Mouse (Mus musculus): Measurements from ENCODE around the gene Ip6k3.

Ip6k3 gene

DNA sequence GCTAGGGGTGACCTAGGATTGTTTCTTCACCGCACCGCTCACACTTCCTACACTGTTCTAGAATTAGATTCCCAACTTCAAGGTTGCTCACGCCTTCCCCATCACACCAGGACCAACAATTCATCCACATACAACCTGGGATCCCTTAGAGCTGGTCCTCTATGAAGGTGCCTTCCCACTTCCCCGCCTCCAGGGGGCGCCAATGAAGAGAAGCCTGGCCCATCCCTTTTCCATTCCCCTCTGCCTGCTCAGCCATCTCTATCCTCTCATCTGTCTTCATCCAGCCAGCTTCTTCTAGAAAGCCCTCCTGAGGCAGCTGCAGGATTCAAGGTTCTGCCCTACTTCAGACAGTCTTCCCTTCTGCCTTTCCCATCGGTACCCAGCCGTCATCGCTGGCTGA is 16.2 kb downstream of the Ip6k3 start:
- DNase-seq: no peak

DNA sequence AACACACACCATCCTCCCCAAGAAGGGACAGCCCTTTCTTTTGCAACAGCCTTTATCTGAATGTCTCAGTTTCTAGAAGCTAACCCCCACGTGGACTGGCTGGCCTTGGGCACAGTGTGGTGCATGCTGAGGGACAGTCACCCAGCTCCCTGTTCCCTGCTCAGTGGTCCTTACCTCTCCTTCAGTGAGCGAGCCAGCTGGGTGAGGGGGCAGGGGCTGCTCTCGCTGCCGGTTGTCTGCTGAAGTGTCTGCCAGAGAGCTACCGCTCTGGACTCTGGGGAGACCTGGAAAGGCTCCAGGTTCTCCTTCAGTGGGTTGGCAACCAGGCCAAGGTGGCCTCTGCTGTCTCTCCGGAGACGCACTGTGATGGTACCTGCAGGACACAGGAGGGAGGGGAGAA is 16.7 kb downstream of the Ip6k3 start:
- DNase-seq: no peak

DNA sequence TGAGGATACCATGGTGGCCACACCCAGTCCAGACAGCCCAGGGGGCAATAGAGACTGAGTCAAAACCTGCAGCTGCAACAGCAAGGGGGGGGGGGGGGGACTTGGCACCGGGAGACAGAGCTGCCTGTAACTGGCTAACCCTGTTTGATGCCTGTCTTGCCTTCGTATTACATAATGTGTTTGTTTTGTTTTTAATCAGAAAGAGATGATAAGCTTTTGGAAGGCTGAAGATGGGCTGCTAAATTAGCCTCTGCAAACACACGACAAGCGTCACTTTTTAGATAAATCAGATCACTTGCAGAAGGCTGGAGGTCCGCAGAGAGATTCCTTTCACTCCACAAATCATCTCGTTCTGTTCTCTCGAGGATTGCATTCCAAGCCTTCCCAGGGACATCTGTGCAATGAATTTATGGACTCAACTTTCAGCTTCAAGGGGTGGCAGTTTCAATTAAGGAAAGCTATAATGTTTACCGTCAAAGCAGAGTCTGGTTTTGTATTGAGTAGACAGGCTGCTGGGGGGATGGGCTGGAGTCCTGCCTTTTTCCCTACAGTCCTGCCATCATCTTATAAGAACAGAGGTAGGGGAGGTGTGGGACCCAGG is 21.2 kb downstream of the Ip6k3 start:
- no peak for DNase-seq

DNA sequence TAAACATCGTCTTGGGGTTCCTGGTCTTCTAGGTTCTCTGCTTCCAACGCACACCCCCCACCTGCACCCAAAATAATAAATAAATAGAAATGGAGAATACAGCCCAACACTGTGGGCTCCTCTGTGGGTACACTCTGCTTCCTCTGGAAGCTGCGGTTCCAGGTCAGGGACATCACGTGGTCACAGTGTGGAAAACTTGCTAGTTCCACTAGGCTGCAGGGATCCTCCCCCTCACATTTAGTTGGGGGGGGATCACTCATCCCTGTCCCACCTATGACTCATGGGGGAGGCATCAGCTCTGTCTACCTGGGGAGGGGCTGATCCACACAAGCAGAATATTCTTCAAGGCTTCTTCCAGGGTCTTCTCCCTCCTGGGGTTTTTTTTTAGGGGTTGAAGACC is 23.4 kb downstream of the Ip6k3 start:
- no peak for DNase-seq

DNA sequence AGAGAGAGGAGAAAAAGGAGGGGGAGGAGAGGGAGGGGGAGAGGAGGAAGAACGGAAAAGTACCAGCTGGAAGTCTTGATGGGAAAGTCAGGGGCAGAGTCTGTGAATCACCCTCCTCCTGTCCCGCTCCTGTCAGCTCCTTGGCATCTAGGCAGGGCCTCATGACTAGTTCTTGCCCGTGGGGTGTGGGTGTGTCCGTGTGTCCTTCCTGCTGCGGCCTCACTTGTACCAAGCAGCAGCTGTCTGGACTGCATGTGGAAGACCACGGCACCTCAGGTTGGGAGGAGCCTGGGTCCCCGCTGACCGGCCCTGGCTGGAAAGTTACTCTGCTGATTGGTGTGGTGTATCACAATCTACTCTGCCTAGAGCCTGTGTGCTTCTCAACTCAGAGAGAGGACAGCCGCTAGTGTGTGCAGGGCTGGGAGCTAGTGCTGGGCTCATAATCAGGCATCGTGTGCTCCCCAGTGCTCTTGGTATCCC is 25.6 kb downstream of the Ip6k3 start:
- DNase-seq: peak in 1 of 2 experiments; percentile 35

DNA sequence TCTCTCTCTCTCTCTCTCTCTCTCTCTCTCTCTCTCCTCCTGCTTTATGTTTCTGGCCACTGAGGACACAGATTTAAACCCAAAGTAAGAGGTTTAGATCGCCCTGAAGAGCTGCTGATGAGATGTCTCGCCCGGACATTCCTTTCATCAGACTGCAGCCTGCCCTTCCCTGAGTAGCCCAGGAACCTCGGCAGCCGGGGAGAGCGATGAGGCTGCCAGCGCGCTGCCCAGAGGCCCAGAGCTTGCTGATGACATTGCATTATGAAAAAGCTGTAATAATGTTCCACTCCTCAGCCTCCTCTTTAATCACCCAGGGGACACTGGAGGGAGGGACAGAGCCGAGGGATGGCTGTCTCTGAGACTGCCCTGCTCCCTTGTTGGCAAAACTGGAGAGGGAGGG is 27.3 kb downstream of the Ip6k3 start:
- no peak for DNase-seq

DNA sequence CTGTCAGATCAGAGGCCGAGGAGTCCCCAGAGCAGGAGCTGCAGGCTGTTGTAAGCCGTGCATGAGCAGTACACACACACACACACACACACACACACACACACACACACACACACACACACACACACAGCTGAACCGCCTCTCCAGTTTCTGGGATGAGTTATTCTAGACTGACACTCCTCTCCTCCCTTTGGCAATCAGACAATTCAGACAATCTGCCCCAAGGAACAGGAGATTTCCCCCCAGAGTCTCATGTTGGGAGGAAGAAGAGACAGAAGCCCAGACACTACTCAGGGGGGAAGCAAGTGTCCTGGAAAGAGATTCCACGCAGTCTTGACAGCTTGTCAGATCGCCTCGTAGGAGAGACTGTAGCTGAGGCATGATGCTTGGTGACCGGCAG is 28.3 kb downstream of the Ip6k3 start:
- DNase-seq: no peak

DNA sequence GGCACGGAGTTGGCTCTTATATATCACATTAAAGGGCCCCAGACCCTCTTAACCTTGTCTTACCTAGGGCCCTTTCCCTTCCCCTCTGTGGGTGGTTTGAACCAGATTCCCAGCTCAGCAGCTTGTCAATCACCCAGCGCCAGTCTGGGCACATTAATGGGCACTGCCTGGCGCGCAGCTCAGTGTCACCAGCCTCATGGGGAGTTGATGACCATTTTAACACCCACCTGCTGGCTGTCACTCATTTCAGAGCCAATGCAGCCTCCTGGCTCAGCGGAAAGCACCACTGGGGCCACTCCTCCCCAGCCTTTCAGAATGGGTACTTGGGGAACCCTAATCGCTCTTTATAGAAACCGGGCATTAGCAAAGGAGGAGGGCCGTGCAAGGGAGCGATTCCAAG is 29.2 kb downstream of the Ip6k3 start:
- no peak for DNase-seq

DNA sequence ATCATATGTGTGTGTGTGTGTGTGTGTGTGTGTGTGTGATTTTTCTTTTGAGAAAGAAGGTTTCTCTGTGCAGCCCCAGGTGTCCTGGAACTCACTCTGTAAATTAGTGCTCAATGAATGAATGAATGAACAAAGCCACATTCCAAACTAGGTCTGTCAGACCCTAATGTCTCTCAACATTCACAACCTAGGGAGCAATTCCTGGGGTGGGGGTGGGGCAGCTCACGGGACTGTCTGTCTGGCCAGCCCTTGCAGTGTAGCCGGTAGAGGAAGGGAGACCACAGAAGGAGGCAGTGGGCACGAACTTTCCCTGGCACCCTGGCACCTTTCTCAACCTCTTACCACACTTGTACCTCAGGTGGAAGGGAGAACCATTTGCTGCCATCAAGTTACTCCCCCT is 32.9 kb downstream of the Ip6k3 start:
- no peak for DNase-seq

DNA sequence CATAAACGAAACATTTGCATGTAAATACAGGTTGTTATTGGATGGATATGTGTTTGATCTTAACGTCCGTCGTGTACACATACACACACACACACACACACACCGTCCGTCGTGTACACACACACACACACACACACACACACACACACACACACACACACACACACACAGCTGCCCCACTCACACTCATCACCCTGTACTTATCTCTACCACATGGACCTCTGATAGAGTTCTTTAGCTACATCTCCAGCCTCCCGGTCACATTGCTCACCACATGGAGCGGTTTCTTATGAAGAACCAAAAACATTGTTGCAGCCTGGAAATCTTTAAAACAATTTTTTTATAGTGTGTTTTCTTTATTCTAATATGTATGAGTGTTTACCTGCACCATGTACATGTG is 33.4 kb downstream of the Ip6k3 start:
- DNase-seq: no peak

DNA sequence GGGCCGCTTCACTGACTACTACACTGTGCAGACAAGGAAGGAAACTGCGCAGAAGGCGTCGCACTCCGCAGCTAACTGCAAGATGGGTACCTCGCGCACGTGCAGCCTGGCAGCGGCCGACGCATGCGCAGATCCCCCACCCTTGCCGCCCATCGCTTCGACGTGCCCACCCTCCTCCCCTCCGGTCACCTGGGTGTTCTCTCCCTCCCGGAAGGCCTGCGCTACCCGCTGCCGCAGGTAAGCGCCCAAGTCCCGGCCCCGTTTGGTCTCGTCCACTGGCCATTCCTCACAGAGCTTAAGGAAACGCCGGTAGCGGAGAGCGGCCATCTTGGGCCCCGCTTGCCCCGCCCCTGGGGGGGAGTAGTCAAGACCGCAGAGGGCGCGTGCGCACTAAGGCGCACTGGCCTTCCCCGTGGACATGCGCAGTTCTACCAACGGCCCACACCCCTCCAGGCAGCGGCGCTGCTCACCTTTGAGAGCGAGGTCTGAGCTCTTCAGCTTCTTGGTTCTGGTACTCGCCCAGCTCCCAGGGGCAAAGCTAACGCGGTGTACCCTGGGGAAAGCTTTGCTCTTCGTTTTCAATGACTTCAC is 33.9 kb downstream of the Ip6k3 start, which contains the start of gene Uqcc2:
Uqcc2 (minus strand) TSS at position 366 of the 591 bp plus-strand sequence.
- DNase-seq: peak; percentile 95 to 98

DNA sequence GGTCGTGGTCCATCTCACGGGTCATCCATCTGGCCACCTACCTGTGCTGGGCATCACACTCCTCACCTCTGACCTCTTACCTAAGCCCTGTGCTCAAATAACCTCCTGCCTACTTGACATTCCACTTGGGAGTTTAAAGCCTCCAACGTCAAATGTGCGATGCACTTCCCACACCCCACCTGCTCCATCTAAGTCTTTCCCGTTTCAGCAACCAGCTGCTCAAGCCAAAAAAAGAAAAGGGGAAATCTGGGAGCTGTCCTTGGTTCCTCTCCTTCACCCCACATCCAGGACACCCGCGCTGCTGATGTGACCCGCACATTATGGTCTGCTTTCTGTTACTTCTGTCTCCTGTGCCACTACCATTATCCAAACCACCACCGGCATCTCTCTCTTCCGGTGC is 35.4 kb downstream of the Ip6k3 start:
- no peak for DNase-seq

DNA sequence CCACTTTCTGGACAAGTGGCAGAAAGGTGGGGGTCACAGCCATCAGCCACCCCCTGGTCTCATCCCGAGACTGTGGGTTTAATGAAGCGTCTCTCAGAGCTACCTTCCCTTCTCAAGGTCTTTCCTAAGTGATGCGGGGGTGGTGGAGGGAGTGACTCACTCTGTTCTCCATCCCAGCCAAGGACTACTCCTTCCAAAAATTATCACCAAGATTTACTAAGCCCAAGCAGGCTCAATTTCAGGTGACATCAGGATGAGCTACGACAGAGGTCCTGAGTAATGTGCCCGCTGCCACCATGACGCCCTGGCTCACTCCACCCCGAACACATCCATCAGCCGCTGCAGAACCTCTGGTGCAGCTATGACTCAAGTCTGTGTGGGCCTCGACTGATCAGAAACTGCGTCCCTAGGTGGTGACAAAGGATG is 36.3 kb downstream of the Ip6k3 start:
- DNase-seq: peak in 1 of 2 experiments; percentile 3

DNA sequence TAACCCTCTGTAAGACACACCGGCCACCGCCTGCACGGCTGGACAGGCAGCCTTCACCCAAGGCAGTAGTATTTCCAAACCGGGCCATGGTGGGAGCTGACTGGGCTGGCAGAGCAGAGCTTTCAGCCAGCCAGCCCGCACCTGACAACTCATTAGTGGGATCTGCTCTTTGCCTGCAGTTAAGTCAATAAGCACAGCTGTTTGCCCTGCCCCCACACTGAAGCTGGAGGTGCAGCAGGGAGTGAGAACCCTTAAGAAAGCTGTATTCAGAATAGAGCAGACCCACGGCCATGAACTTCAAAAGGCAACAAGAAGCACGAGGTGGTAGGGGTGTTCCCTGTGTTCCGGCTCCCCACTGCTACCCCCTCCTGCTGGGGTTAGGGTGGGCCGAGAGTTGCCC is 37.3 kb downstream of the Ip6k3 start:
- DNase-seq: no peak

DNA sequence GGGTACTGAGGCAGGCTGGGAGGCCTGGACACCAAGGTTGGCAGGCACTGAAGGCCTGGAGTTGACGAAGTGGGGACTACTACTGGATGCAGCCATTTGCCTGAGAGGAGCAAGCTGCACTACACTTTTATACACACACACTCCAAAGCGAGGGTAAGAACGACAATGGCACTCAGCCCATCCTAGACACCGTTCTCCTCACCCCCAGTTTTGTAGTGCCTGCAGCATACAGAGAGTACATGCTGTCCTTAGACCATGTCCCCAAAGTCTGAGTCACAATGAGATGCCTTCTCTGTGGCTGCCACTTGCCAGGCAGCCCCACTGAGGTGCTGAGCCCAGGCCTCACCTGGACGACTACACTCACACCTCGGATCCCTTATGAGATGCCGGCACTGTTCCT is 37.8 kb downstream of the Ip6k3 start:
- DNase-seq: no peak

DNA sequence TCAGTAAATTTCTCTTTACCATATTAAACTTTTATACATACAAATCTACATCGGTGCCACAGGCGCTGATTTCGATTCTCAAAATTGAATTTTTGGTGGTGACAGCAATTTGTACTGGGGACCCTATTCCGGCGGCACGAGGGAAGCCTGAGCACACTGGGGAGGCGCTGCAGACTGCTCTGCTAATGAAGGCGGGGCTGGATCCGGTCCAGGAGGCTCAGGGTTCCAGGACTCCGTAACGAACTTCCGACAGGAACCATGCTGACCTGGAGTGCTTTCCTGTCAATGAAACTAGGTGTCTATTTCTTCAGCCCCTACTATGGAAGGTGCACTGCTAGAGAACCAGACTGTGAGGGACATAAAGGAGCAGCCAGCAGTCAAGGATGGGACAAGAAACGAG is 38.3 kb downstream of the Ip6k3 start:
- peak in 1 of 2 experiments; percentile 3 for DNase-seq

DNA sequence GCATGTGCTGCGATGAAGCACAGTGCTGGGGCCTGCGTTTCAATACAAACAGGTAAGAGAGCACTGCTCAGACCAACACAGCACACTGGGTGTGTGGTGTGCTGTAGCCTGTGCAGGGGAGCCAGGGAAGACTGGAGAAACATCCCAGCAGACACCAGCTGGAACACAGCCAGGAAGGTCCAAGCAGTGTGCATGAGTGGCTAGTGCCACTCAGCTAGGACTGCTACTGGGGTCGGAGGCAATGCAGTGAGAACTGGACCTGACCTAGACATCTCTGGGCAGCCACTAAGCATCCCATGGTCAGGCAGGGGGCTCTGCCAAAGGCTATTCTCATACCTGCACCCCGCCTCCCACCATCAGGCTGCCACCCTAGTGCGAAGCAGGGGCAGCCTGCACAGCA is 39.4 kb downstream of the Ip6k3 start:
- peak in 1 of 2 experiments; percentile 5 for DNase-seq

DNA sequence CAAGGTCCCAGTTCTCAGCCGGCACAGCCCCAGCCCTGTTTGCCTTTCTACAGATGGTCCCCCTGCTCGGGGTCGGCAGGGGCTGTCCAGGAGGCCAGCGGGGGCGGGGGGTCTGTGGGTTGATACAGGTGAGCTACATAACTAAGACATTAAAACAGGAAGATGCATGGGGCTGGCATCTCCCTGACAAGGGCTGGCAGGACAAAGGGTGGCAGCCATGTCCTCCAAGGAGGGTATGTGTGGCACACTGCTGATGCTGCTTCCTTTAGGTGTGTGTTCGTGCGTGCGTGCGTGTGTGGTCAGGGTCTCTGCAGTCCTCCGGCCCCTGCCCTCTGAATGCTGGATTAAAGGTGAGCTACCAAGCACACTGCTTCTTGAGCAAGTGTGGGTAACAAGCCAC is 40.6 kb downstream of the Ip6k3 start:
- no peak for DNase-seq

DNA sequence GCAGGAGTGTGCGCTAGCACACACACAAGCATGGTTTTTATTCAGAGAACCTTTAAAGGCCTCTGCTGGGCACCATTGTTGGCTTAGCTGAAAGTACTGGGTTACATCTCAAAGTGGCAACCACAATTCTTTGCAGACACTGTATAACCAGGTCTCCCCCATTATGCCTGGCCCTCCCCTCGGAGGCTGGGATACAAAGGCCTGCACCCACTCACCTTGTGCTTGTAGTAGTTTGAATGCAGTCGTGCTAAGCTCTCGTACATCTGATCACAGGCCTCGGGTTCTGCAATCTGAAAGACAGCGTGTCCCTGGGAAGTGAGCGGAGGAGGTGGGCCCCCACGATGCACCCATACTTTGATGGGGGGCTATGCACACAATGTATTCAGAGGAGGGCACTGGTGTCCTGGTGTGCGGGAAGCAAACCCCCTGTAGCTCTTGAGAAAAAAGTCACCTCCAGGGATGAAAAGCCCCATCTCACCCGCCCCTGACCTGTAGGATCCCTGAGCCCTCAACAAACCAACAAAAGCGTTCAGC is 41.9 kb downstream of the Ip6k3 start:
- no peak for DNase-seq

DNA sequence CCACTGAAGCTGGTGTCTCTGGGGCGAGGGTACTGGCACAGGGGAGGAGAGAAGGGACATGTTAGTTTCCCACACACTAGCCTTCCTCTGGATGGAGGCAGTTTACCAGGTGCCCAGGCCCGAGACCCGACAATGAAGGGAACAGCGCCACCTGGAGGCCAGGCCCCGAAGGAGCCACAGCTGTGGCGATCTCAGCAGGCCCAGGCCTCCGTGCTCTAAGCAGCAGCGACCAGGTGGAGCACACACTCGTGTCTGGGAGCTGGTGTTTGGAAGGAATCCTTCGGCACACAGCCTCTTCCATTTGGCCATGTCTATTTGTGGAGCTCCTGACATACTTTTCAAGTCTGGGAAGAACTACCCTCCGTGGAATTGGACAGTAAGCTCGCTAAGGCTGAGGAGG is 42.4 kb downstream of the Ip6k3 start:
- DNase-seq: peak; percentile 61 to 68

DNA sequence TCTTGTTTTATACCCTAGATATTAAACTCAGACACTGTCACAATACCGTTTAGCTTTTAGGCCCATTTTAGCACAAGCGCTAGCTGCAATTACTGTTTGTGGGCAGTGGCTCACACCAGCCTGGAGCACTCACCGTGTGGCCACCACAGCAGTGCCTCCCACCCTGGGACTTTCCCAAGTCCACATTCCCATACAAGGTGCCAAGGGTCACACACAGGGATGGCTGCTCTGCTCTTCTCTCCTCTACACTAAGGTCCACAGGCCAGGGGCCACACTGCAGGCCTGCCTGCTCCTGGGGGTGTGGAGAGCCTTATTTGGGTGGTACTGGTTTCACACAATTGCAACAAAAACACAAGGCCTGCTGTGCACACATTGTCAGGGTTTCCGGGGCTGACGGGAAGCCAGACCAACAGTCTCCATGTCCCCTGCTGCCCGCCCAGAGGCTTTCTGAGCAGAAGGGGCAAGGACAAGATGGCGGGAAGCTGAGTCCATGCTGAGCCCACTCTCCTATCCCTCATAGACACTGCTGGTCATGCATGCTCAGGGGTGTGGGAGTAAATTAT is 43.7 kb downstream of the Ip6k3 start:
- DNase-seq: no peak

DNA sequence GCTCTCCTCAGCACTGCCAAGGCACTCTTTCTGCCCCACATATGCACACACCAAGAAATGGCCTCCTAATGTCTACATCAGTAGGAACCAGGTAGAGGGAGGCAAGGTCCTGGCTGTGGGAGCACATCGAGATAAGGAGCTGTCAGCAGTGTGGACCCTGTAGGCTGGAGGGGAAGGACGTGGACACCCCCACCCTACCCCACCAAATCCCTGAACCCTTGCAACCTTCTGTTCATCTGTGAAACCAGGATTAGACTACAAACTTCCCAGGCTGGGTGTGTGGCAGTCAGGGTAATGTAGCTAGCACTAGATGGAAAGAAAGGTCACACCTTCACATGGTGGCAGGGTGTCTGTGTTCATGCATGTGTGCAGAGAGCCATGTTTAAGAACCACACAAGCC is 44.5 kb downstream of the Ip6k3 start:
- DNase-seq: no peak

DNA sequence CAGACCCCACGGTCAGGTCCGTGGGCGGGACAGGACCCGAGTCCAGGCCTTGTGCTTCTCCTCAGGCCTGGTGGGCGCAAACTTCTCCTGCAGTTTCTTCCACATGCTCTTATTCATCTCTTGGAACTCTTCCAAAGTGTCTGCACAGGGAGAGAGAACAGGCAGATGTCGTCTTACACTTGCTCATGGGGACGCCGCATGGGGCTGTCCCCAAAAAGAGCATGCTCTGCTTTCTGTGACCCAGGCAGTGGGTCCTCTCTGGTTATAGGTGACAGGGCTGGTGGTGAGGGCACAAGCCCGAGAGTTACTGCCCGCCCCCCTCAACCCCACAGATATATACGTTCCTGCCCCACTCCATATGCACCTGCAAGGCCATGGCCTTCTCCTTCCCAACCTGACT is 44.9 kb downstream of the Ip6k3 start:
- DNase-seq: no peak

DNA sequence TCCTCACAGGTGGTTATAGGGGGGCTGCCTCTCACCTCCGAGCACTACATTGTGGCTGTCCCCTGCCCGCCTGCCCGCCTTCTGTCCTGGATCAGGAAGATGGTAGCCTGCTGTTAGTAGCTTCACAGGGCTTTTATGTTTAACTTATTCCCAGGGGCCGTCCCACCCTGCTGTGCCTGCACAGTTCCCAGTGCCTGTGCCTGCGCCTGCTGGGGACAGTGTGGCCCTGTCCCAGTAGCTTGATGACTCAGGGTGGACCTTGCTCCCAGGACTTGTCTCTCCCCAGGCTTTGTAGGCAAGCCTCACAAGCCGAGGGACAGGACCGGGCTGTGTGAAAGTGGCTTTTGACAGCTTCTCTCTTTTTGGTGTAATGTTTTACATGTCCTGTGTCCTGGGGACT is 45.8 kb downstream of the Ip6k3 start:
- DNase-seq: no peak
